Mouse (Mus musculus): ENCODE data around the gene Dolpp1. TPM values are rescaled to one million over a fixed set of nuclear protein-coding genes. Genes with fewer than 3 reads are reported as not detected.

Dolpp1 gene
- polyA plus RNA-seq, 1 experiment from 2014 or later: 47.9 TPM

DNA sequence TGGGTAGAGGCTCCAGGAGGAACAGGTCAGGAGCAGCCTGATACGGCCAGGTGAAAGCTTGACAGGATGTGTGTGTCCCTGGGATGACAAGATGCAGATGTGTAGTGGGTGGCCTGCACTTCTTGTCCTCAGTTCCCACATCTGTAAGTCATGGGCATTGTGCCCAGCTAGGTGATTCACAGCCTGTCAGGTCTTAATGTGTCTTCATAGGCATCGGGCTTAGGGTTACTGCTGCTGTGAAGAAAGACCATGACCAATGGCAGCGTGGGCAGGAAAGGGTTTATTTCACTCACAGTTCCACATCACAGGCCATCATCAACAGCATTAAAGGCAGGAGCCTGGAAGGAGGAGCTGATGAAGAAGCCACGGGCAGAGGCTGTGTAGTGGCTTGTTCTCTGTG is 6.5 kb upstream of the Dolpp1 start:
- no peaks in the 10 kb centered on the region for H3K27me3 ChIP-seq (ENCODE audit: control insufficient read depth, insufficient read depth, low read length)
- no peaks in the 10 kb centered on the region; the same call in 1 of the 2 replicates for H3K36me3 ChIP-seq (ENCODE audit: control insufficient read depth, insufficient read depth, low read length)
- no peak overlapping the region for H3K4me3 ChIP-seq (ENCODE audit: low read depth, low read length)
- H3K4me1 ChIP-seq (replicated peaks; ENCODE audit: control insufficient read depth, insufficient read depth, low read length): no peaks in the 10 kb centered on the region
- no peak for DNase-seq (ENCODE audit: low spot score)
- no peak overlapping the region for H3K4me2 ChIP-seq (ENCODE audit: low read depth, low read length, severe bottlenecking)
- 86% methylated on average over 4 of the region's 4 CpGs for WGBS
- no peak for ATAC-seq (replicated peaks; ENCODE audit: low FRiP score)
- H3K27ac ChIP-seq (ENCODE audit: low read depth, low read length): no peak overlapping the region
- H3K9me3 ChIP-seq (ENCODE audit: control insufficient read depth, low read length): no peaks in the 10 kb centered on the region
- H3K9ac ChIP-seq (ENCODE audit: low read length): no peak overlapping the region

DNA sequence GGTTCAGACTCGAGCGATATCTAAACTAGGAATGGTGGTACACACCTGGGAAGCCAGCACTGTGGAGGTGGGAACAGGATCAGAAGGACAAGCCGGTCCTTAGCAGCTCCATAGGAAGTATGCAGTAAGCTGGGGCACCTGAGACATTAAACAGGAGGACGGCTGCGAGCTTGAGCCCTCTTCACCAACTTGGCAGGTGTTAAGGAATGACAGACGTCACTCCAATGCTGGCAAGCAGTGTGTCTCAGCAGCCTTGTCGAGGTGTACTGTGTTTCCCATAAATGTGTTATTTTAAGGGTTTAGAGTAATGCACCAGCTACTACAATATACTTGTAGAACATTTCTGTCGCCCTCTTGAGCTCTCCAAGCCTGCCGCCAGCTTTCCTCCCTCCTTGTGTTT is 5.1 kb upstream of the Dolpp1 start:
- Histone ChIP-seq H3K27me3 (ENCODE audit: control insufficient read depth, insufficient read depth, low read length) (no peaks in the 10 kb centered on the region), H3K9me3 (ENCODE audit: control insufficient read depth, low read length) (no peaks in the 10 kb centered on the region), H3K4me1 (replicated peaks; ENCODE audit: control insufficient read depth, insufficient read depth, low read length) (no peaks in the 10 kb centered on the region), H3K9ac (ENCODE audit: low read length) (no peak overlapping the region), H3K4me3 (ENCODE audit: low read depth, low read length) (no peak overlapping the region), H3K4me2 (ENCODE audit: low read depth, low read length, severe bottlenecking) (no peak overlapping the region), H3K36me3 (ENCODE audit: control insufficient read depth, insufficient read depth, low read length) (no peaks in the 10 kb centered on the region; the same call in 1 of the 2 replicates), H3K27ac (ENCODE audit: low read depth, low read length) (no peak overlapping the region)
- 83% methylated on average over 9 of the region's 9 CpGs for WGBS
- DNase-seq (ENCODE audit: low spot score) (no peak), ATAC-seq (replicated peaks; ENCODE audit: low FRiP score) (no peak)

- Histone ChIP-seq H3K27ac (ENCODE audit: low read depth, low read length) (no peak overlapping the region), H3K9me3 (ENCODE audit: control insufficient read depth, low read length) (no peaks in the 10 kb centered on the region), H3K4me3 (ENCODE audit: low read depth, low read length) (no peak overlapping the region), H3K27me3 (ENCODE audit: control insufficient read depth, insufficient read depth, low read length) (no peaks in the 10 kb centered on the region), H3K4me1 (replicated peaks; ENCODE audit: control insufficient read depth, insufficient read depth, low read length) (peaks cover 7% of the 10 kb centered on the region), H3K36me3 (ENCODE audit: control insufficient read depth, insufficient read depth, low read length) (no peaks in the 10 kb centered on the region), H3K4me2 (ENCODE audit: low read depth, low read length, severe bottlenecking) (no peak overlapping the region), H3K9ac (ENCODE audit: low read length) (no peak overlapping the region)
- 91% methylated on average over 2 of the region's 2 CpGs for WGBS
- ATAC-seq (replicated peaks; ENCODE audit: low FRiP score) (no peak), DNase-seq (ENCODE audit: low spot score) (no peak)
These were observed 3.1 kb upstream of the Dolpp1 start for GRCm38 (mm10) chr2:30389000-30389399.

- Histone ChIP-seq H3K4me3 (ENCODE audit: low read depth, low read length) (peak overlapping the region; percentile 80), H3K27ac (ENCODE audit: low read depth, low read length) (peak overlapping the region; percentile 85), H3K9me3 (ENCODE audit: control insufficient read depth, low read length) (no peaks in the 10 kb centered on the region), H3K4me1 (replicated peaks; ENCODE audit: control insufficient read depth, insufficient read depth, low read length) (peaks cover 7% of the 10 kb centered on the region), H3K9ac (ENCODE audit: low read length) (peak overlapping the region; percentile 74), H3K4me2 (ENCODE audit: low read depth, low read length, severe bottlenecking) (peak overlapping the region; percentile 96), H3K36me3 (ENCODE audit: control insufficient read depth, insufficient read depth, low read length) (peaks cover 2% of the 10 kb centered on the region), H3K27me3 (ENCODE audit: control insufficient read depth, insufficient read depth, low read length) (no peaks in the 10 kb centered on the region)
- WGBS: 1% methylated on average over 53 of the region's 54 CpGs
- peak; percentile 93 for DNase-seq (ENCODE audit: low spot score)
- ATAC-seq (replicated peaks; ENCODE audit: low FRiP score): peak; percentile 82
These were observed 719 bp downstream of the Dolpp1 start for GRCm38 (mm10) chr2:30392577-30393369.

DNA sequence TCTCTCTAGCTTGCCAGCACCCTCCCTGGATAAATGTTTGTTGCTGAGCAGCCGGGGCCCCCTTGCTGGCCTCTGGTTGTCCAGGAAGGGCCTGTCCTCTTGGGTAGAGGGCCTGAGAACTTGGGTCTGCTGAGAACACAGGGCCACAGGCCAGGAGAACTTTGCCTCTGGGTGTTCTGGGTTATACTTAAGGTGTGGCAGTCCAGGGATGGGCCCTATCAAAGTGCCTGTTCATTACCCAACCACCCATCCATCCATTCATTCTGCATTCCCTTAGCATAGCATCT is 1.3 kb downstream of the Dolpp1 start:
- Histone ChIP-seq H3K4me2 (ENCODE audit: low read depth, low read length, severe bottlenecking) (peak overlapping the region; percentile 96), H3K9me3 (ENCODE audit: control insufficient read depth, low read length) (no peaks in the 10 kb centered on the region), H3K36me3 (ENCODE audit: control insufficient read depth, insufficient read depth, low read length) (peaks cover 2% of the 10 kb centered on the region), H3K27me3 (ENCODE audit: control insufficient read depth, insufficient read depth, low read length) (no peaks in the 10 kb centered on the region), H3K4me3 (ENCODE audit: low read depth, low read length) (peak overlapping the region; percentile 80), H3K27ac (ENCODE audit: low read depth, low read length) (no peak overlapping the region), H3K9ac (ENCODE audit: low read length) (peak overlapping the region; percentile 74), H3K4me1 (replicated peaks; ENCODE audit: control insufficient read depth, insufficient read depth, low read length) (peaks cover 7% of the 10 kb centered on the region)
- no peak for DNase-seq (ENCODE audit: low spot score)
- WGBS: 76% methylated on average over 1 of the region's 1 CpGs
- ATAC-seq (replicated peaks; ENCODE audit: low FRiP score): no peak

DNA sequence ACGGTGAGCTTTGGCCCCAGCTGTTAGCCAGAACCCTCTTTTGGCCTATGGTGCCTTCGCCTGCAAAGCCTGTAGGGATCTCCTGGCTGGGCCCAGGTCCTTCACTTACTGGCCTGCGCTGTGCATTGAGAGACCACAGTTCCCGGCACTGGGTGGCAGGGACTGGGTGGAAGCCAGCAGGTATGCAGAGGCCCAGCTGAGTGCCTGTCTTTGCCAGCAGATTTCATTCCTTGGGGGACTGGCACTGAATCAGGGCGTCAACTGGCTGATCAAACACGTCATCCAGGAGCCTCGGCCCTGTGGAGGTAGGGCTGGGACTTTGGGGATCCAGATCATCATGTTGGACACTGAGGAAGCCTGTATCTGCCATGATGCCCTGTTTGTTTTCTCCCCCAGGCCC is 3.7 kb downstream of the Dolpp1 start:
- WGBS: 88% methylated on average over 7 of the region's 7 CpGs
- Histone ChIP-seq H3K4me1 (replicated peaks; ENCODE audit: control insufficient read depth, insufficient read depth, low read length) (peaks cover 18% of the 10 kb centered on the region), H3K27me3 (ENCODE audit: control insufficient read depth, insufficient read depth, low read length) (no peaks in the 10 kb centered on the region), H3K36me3 (ENCODE audit: control insufficient read depth, insufficient read depth, low read length) (peaks cover 2% of the 10 kb centered on the region), H3K4me2 (ENCODE audit: low read depth, low read length, severe bottlenecking) (no peak overlapping the region), H3K9me3 (ENCODE audit: control insufficient read depth, low read length) (no peaks in the 10 kb centered on the region), H3K27ac (ENCODE audit: low read depth, low read length) (no peak overlapping the region), H3K9ac (ENCODE audit: low read length) (no peak overlapping the region), H3K4me3 (ENCODE audit: low read depth, low read length) (no peak overlapping the region)
- no peak for ATAC-seq (replicated peaks; ENCODE audit: low FRiP score)
- DNase-seq (ENCODE audit: low spot score): no peak

DNA sequence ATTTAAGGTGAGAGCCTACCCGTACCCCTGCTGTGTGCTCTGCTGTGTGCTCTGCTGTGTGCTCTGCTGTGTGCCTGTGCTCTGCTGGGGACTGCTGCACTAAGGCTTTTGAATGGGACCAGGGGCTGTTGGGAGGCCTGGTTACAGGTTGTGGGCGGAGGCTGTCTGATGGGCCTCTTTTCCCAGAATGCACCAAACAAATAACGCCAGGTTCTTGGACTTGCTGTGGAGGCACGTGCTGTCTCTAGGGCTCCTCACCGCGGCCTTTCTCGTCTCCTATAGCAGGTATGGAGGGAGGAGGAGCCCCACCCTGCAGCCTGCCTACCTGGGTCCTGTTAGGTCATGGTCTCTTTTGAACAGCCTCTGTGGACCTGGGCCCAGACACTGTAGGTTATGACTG is 4.2 kb downstream of the Dolpp1 start:
- Histone ChIP-seq H3K4me2 (ENCODE audit: low read depth, low read length, severe bottlenecking) (no peak overlapping the region), H3K27me3 (ENCODE audit: control insufficient read depth, insufficient read depth, low read length) (no peaks in the 10 kb centered on the region), H3K36me3 (ENCODE audit: control insufficient read depth, insufficient read depth, low read length) (peaks cover 2% of the 10 kb centered on the region), H3K9me3 (ENCODE audit: control insufficient read depth, low read length) (no peaks in the 10 kb centered on the region), H3K4me1 (replicated peaks; ENCODE audit: control insufficient read depth, insufficient read depth, low read length) (peaks cover 18% of the 10 kb centered on the region), H3K9ac (ENCODE audit: low read length) (no peak overlapping the region), H3K4me3 (ENCODE audit: low read depth, low read length) (no peak overlapping the region), H3K27ac (ENCODE audit: low read depth, low read length) (no peak overlapping the region)
- WGBS: 92% methylated on average over 7 of the region's 7 CpGs
- ATAC-seq (replicated peaks; ENCODE audit: low FRiP score) (no peak), DNase-seq (ENCODE audit: low spot score) (no peak)

DNA sequence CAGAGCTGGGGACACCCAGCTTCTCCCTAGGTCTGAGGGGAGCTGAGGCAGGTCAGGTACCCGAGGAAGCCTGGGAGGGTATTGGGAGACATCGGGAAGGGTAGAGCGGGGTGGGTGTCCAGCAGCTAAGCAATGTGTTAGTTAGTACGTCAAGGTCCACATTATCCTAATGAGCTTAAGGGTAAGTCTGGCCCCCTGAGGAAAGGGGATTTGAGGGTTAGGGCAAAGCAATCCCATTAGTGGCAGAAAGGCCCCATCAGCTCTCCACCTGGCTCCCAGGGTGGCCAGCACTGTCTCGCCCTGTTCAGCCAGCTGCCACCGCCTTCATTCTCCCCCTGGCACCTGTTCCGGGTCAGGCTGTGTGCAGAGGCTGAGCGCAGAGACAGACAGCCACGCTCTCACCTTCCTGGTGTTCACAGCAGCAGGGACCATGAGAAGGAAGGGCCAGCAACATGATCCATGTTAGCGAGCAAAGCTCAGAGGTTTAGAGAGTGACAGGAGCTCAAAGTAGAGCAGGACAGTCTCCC is 6.0 kb downstream of the Dolpp1 start:
- Histone ChIP-seq H3K4me1 (replicated peaks; ENCODE audit: control insufficient read depth, insufficient read depth, low read length) (peaks cover 17% of the 10 kb centered on the region), H3K27ac (ENCODE audit: low read depth, low read length) (0 out of 2 replicates have a peak overlapping the region, but pooled peaks have one; percentile 41), H3K9ac (ENCODE audit: low read length) (no peak overlapping the region; the same call in 1 of the 2 replicates), H3K27me3 (ENCODE audit: control insufficient read depth, insufficient read depth, low read length) (no peaks in the 10 kb centered on the region), H3K9me3 (ENCODE audit: control insufficient read depth, low read length) (no peaks in the 10 kb centered on the region), H3K36me3 (ENCODE audit: control insufficient read depth, insufficient read depth, low read length) (peaks cover 2% of the 10 kb centered on the region), H3K4me2 (ENCODE audit: low read depth, low read length, severe bottlenecking) (no peak overlapping the region), H3K4me3 (ENCODE audit: low read depth, low read length) (no peak overlapping the region)
- WGBS: 55% methylated on average over 10 of the region's 10 CpGs
- ATAC-seq (replicated peaks; ENCODE audit: low FRiP score): no peak
- DNase-seq (ENCODE audit: low spot score): no peak
